Mouse (Mus musculus) forebrain, embryonic 14.5 days (tissue): Measurements from ENCODE around the gene Synj2. TPM values are rescaled to one million over a fixed set of nuclear protein-coding genes. Genes with fewer than 3 reads are reported as not detected.

Source experiments
- ATAC-seq: fragments of 200-750 bp; cut with Nextera tagmentation; 2 replicates; pipeline ENCODE4 v1.8.0; 2017; ENCODE audit warnings: mild to moderate bottlenecking, moderate library complexity
- DNase-seq: peaks from one replicate; pipeline ENCODE4 v3.0.0-alpha.2; 2015; ENCODE audit warnings: low spot score
- H3K27ac ChIP-seq: fragments of 300-500 bp; sonication (generic); 2 replicates; pipeline ENCODE4 v1.5.1; 2014; ENCODE audit warnings: low read depth, mild to moderate bottlenecking, control low read depth, low read length, moderate library complexity
- H3K27me3 ChIP-seq: fragments of 300-500 bp; sonication (generic); replicated peaks from 2 replicates; pipeline ENCODE4 v1.6.1; 2014; ENCODE audit warnings: low read length, control low read depth, mixed read lengths; ENCODE audit not compliant: control insufficient read depth, insufficient read depth
- H3K36me3 ChIP-seq: fragments of 300-500 bp; sonication (generic); 2 replicates; pipeline ENCODE4 v1.6.1; 2014; ENCODE audit warnings: low read length, control low read depth; ENCODE audit not compliant: control insufficient read depth, insufficient read depth
- H3K4me1 ChIP-seq: fragments of 300-500 bp; sonication (generic); 2 replicates; pipeline ENCODE4 v1.6.1; 2014; ENCODE audit warnings: antibody characterized with exemption, low read length, control low read depth; ENCODE audit not compliant: control insufficient read depth, insufficient read depth
- H3K4me2 ChIP-seq: fragments of 300-500 bp; sonication (generic); 2 replicates; pipeline ENCODE4 v1.6.1; 2014; ENCODE audit warnings: mild to moderate bottlenecking, control low read depth, low read length
- H3K4me3 ChIP-seq: fragments of 300-500 bp; sonication (generic); 2 replicates; pipeline ENCODE4 v1.5.1; 2014; ENCODE audit warnings: low read depth, low read length, control low read depth
- H3K9ac ChIP-seq: fragments of 300-500 bp; sonication (generic); 2 replicates; pipeline ENCODE4 v1.6.1; 2014; ENCODE audit warnings: mild to moderate bottlenecking, low read length, control low read depth, moderate library complexity
- H3K9me3 ChIP-seq: fragments of 300-500 bp; sonication (generic); replicated peaks from 2 replicates; pipeline ENCODE4 v1.6.1; 2016; ENCODE audit warnings: low read length, control low read depth, mixed read lengths; ENCODE audit not compliant: control insufficient read depth
- WGBS: fragments of 180-500 bp; shearing (Covaris S2); extraction: QIAGEN DNeasy Blood & Tissue Kit; methylation state at CpG from one replicate; pipeline ENCODE4 v1.1.7; 2014; 5-methylcytosine and 5-hydroxymethylcytosine counted together
- polyA plus RNA-seq: library from polyadenylated mRNA; unstranded; fragments of >200 nt; fragmentation: Nextera tagmentation; extraction: Ambion mirVana; gene quantifications from 2 replicates; pipeline ENCODE4 v1.2.1, GENCODE M21; 2014

Gene Synj2
- polyA plus RNA-seq, 1 experiment from 2014 or later: 0.90 TPM

DNA sequence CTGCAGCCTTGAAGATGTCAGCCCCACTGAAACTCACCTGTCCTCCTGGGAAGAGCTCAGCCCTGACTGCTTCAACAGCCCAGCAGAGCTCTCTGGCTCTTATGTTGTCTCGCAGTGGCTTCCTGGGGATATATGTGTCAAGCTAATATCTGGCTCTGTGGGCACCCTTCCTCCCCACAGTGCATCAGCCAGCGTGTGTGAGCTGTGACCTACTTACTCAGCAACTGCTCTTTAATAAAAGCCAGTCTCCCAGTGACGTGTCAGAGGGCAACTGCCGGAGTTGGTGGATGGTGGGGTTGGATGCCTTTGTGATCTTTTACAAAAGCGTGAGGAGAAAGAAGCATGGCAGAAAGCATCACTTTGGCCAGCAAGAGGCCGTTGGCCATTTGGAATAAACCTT, 42.8 kb downstream of the Synj2 start:
- ATAC-seq (no peak), DNase-seq (no peak)
- Histone ChIP-seq H3K4me3 (no peak overlapping the region), H3K4me2 (no peak overlapping the region), H3K9me3 (no peaks in the 10 kb centered on the region), H3K36me3 (no peaks in the 10 kb centered on the region), H3K27ac (no peak overlapping the region), H3K9ac (no peak overlapping the region), H3K27me3 (no peaks in the 10 kb centered on the region), H3K4me1 (no peaks in the 10 kb centered on the region)
- 80% methylated on average over 6 of the region's 6 CpGs for WGBS

DNA sequence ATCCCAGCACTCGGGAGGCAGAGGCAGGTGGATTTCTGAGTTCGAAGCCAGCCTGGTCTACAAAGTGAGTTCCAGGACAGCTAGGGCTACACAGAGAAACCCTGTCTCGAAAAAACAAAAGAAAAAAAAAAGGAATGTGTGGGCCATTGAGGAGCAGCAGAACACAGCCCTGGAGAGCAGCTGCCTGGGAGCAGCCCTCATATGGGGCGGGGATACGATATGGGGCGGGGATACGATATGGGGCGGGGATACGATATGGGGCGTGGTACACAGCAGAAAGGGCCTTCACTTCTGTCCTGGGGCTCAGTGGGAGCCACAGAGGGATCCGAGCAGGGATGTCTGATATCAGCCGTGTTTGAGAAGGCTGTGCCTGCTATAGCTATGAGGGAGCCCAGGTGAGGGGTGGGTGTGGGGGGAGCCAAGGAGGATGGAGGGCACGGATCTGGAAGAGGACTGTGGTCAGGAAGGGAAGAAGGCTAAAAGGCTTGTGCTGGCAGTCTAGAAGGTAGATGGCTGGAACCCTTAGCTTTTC, 43.7 kb downstream of the Synj2 start:
- H3K36me3 ChIP-seq: no peaks in the 10 kb centered on the region
- no peak overlapping the region for H3K9ac ChIP-seq
- ATAC-seq (no peak), DNase-seq (no peak)
- H3K27ac ChIP-seq: no peak overlapping the region
- no peaks in the 10 kb centered on the region for H3K27me3 ChIP-seq
- H3K9me3 ChIP-seq: no peaks in the 10 kb centered on the region
- no peaks in the 10 kb centered on the region for H3K4me1 ChIP-seq
- 80% methylated on average over 13 of the region's 13 CpGs for WGBS
- no peak overlapping the region for H3K4me2 ChIP-seq
- H3K4me3 ChIP-seq: no peak overlapping the region

- no peaks in the 10 kb centered on the region for H3K36me3 ChIP-seq
- H3K27ac ChIP-seq: no peak overlapping the region
- ATAC-seq (no peak), DNase-seq (no peak)
- no peaks in the 10 kb centered on the region for H3K4me1 ChIP-seq
- no peak overlapping the region for H3K9ac ChIP-seq
- no peaks in the 10 kb centered on the region for H3K9me3 ChIP-seq
- H3K27me3 ChIP-seq: no peaks in the 10 kb centered on the region
- H3K4me3 ChIP-seq: no peak overlapping the region
- 72% methylated on average over 1 of the region's 1 CpGs for WGBS
- H3K4me2 ChIP-seq: no peak overlapping the region
Measured at GRCm38 (mm10) chr17:5985271-5985670, 44.2 kb downstream of the Synj2 start.

DNA sequence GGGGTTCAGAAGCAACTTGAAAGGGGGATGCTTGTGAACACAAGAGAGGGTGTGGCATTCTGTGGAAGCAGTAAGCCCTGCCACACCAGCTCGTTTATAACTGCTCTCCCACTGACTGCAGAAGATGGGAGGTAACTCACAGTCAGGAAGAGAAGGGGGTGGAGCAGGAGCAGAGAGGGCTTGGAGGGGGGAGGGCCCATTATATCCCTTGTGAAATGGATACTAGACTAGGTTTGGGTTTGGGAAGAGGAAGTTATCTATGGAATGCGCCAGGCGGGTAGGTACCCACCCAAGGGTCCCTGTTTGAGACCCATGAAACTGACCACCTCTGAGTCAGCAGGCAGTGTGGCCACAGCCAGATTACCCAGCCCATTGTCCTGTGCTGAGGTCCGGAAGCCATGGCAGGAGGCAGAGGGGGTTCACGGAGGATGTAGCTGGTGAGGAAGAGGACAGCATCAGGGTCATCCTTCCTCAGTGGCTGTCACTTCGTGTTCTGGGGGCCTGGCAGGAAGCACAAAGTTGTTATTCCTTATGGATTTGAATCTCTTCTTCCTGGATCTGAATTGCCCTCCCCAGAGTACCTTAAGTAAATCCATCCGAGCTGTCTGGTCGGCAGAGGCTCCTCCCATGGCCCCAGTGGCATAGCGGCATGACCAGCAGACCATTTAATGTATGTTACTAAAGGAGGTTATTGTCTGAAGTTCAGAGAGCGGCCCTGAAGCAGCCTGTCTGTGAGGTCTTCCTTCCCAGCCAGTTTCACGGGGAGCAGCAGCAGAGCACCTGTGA, 46.4 kb downstream of the Synj2 start:
- ATAC-seq: no peak
- no peak overlapping the region for H3K9ac ChIP-seq
- no peak overlapping the region for H3K27ac ChIP-seq
- 53% methylated on average over 11 of the region's 11 CpGs for WGBS
- H3K4me2 ChIP-seq: no peak overlapping the region
- no peak for DNase-seq
- H3K36me3 ChIP-seq: no peaks in the 10 kb centered on the region
- no peak overlapping the region for H3K4me3 ChIP-seq
- H3K4me1 ChIP-seq: no peaks in the 10 kb centered on the region
- H3K9me3 ChIP-seq: no peaks in the 10 kb centered on the region
- no peaks in the 10 kb centered on the region for H3K27me3 ChIP-seq

GRCm38 (mm10) chr17:5988102-5988501, 47.0 kb downstream of the Synj2 start:
- ATAC-seq (no peak), DNase-seq (no peak)
- Histone ChIP-seq H3K4me2 (no peak overlapping the region), H3K36me3 (no peaks in the 10 kb centered on the region), H3K4me3 (no peak overlapping the region), H3K9ac (no peak overlapping the region), H3K27ac (no peak overlapping the region), H3K27me3 (no peaks in the 10 kb centered on the region), H3K9me3 (no peaks in the 10 kb centered on the region), H3K4me1 (no peaks in the 10 kb centered on the region)
- 59% methylated on average over 4 of the region's 4 CpGs for WGBS

- no peaks in the 10 kb centered on the region for H3K9me3 ChIP-seq
- no peak overlapping the region for H3K4me2 ChIP-seq
- H3K9ac ChIP-seq: no peak overlapping the region
- WGBS: 85% methylated on average over 5 of the region's 5 CpGs
- no peak for ATAC-seq
- no peak overlapping the region for H3K27ac ChIP-seq
- H3K4me3 ChIP-seq: no peak overlapping the region
- no peak for DNase-seq
- no peaks in the 10 kb centered on the region for H3K4me1 ChIP-seq
- H3K27me3 ChIP-seq: no peaks in the 10 kb centered on the region
- no peaks in the 10 kb centered on the region for H3K36me3 ChIP-seq
Measured at GRCm38 (mm10) chr17:5992866-5993580, 51.9 kb downstream of the Synj2 start.

DNA sequence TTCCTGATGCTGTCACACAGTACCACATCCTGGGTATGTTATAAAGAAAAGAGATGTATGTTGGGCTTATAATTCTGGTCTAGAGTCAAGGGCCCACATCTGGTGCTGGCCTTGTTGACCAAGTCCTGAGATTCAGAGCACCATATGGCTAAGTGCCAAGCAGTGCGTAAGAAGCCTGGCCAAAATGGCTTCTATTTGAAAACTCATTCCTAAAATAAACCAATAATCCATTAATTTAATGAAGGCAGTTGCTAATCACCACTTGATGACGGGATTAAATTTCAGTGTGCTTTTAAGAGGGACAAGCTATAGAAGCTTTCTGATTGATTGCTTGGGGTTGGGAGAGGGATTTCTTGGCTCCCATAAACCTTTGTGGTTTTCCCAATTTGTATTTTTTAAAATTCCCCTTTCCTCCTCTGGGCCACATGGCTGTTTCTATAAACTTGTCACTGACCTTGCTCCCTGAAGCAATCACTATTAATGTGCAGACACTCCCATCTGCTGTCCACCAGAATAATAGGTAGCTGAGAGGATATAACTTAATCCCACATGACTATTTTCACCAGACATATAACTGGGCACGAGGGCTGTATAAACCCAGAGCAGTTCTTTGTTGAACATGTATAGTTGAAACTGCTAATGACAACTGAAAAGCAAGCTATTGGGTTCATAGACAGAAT, 52.6 kb downstream of the Synj2 start:
- no peaks in the 10 kb centered on the region for H3K36me3 ChIP-seq
- no peaks in the 10 kb centered on the region for H3K9me3 ChIP-seq
- no peak overlapping the region for H3K4me3 ChIP-seq
- 65% methylated on average over 3 of the region's 3 CpGs for WGBS
- H3K27ac ChIP-seq: no peak overlapping the region
- H3K4me1 ChIP-seq: no peaks in the 10 kb centered on the region
- DNase-seq (no peak), ATAC-seq (no peak)
- H3K9ac ChIP-seq: no peak overlapping the region
- no peaks in the 10 kb centered on the region for H3K27me3 ChIP-seq
- H3K4me2 ChIP-seq: no peak overlapping the region

DNA sequence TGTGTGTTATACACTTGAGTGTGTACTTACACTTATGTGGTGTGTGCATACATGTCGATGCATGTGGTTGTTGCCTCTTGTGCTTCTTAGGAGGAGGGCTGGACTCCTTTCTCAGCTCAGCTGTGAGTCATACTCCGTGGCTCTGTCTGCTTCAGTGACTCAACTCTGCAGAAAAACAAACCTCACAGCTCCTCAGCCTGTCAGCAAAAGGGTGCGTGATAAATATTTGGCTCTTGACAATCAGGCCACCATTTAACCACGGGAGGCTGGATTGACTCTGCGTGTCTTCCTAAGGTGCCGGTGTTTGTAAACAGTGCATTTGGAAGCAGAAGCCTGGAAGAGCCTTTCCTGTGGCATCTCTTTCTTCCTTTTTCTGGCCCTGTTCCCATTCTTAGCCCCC, 53.5 kb downstream of the Synj2 start:
- Histone ChIP-seq H3K36me3 (no peaks in the 10 kb centered on the region), H3K9ac (no peak overlapping the region), H3K4me2 (no peak overlapping the region), H3K9me3 (no peaks in the 10 kb centered on the region), H3K4me1 (no peaks in the 10 kb centered on the region), H3K27me3 (no peaks in the 10 kb centered on the region), H3K4me3 (no peak overlapping the region), H3K27ac (no peak overlapping the region)
- DNase-seq (no peak), ATAC-seq (no peak)
- 86% methylated on average over 6 of the region's 6 CpGs for WGBS
